Mouse (Mus musculus): ENCODE data around the gene Slc7a15. TPM values are rescaled to one million over a fixed set of nuclear protein-coding genes. Genes with fewer than 3 reads are reported as not detected.

The Slc7a15 gene
- polyA plus RNA-seq, 1 experiment from 2014 or later: 0.14 TPM

DNA sequence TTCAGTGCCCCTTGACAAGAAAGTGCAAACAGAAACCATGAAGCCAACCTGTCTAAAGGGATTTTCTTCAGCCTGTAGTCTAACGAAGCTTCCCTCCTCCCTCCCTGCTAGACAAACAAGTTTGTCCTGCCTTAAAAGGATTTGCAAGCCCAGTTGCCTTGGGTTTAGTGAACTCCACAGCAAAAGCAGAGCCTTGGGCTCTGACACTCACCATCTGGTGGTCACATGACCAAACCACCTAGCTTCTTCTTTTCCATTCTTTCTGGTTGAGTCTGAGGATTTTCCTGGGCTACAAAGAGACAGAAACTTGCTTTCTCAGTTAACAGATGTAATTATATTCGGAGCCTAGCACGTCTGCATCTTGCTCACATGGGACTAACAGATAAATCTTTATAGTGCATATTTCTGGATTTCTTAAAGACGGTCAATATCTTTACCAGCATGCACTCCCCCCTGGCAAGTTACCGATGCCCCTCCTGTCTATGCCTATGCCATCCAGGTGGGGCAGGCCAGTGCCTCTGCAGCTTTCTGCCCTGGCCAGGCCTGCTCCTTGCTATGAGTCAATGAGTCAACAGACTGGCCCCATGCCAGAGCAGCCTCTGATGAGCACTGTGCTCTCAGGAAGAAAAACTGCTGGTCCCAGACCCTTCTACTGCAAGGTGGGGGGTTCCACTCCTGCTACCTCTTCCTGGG lies 110.8 kb downstream of the Slc7a15 start:
- no peaks in the 10 kb centered on the region for H3K27me3 ChIP-seq (replicated peaks)
- peak; percentile 83 for ATAC-seq
- 52% methylated on average over 5 of the region's 5 CpGs for WGBS
- no peaks in the 10 kb centered on the region for H3K9me3 ChIP-seq
- no peaks in the 10 kb centered on the region for H3K36me3 ChIP-seq
- H3K9ac ChIP-seq: no peak overlapping the region
- H3K4me2 ChIP-seq (replicated peaks): no peak overlapping the region
- peaks cover 12% of the 10 kb centered on the region for H3K4me1 ChIP-seq (replicated peaks)
- H3K27ac ChIP-seq: no peak overlapping the region
- no peak overlapping the region for H3K4me3 ChIP-seq (replicated peaks)

DNA sequence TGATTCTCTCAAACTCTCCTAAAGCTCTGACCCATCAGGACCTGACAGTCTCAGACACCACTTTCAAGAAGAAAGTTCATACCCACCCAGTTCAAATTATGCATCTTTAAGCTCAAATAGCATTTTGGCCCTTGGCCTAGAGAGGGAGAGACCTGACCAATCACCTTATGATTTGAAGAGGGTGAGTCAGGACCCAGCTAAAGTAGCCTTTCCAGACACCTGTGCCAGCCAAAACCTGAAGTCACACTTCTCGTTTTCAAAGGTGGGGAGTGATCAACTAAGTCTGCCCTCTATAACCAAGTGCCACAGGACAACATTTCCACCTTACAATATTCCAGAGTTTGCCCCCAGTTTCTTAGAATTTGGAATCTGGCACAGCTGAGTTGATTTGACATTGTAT lies 111.6 kb downstream of the Slc7a15 start:
- 84% methylated on average over 1 of the region's 1 CpGs for WGBS
- Histone ChIP-seq H3K4me1 (replicated peaks) (peaks cover 12% of the 10 kb centered on the region), H3K9me3 (no peaks in the 10 kb centered on the region), H3K4me2 (replicated peaks) (no peak overlapping the region), H3K27ac (no peak overlapping the region), H3K36me3 (no peaks in the 10 kb centered on the region), H3K27me3 (replicated peaks) (no peaks in the 10 kb centered on the region), H3K9ac (no peak overlapping the region), H3K4me3 (replicated peaks) (no peak overlapping the region)
- no peak for ATAC-seq

DNA sequence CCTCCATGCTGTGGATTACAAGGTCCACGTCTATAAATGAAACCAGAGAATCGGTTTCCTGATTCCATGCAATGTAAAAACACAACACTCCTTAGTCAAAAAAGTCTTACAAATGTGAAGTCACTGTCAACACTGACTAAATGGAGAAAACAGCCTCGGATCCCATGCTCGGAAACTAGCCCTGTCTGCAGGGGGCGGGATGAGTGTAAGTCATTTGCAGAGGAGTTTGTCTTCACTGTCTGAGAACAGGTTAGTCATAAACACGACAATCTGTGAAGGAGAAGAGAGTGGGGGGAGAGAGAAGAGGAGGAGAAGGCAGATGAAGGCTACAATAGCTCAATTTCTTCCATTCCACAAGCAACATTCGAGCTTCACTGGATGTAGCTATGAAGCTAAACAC lies 113.6 kb downstream of the Slc7a15 start:
- no peak for ATAC-seq
- WGBS: 80% methylated on average over 7 of the region's 7 CpGs

DNA sequence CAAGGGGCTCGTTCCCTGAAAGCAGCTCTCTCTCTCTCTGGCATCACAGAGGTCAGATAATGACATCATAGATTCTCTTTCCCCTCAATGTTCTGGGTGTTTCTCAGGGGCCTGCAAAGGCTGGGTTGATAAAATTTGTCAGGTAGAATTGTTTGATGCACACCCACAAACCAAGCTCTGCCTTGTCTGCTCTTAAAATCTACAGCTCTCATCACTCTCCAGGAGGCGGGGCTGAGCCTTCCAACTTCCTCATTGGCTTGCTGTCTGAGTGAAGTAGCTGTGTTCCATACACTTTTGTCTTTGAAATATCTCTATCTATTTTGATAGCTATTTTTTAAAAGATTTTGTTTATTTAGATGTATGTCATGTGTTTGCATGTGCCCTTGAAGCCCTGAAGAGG lies 116.7 kb downstream of the Slc7a15 start:
- no peaks in the 10 kb centered on the region for H3K36me3 ChIP-seq
- no peak overlapping the region for H3K9ac ChIP-seq
- H3K27me3 ChIP-seq (replicated peaks): no peaks in the 10 kb centered on the region
- no peak for ATAC-seq
- H3K4me3 ChIP-seq (replicated peaks): no peak overlapping the region
- no peak overlapping the region for H3K4me2 ChIP-seq (replicated peaks)
- WGBS: 76% methylated on average over 2 of the region's 2 CpGs
- H3K27ac ChIP-seq: no peak overlapping the region
- H3K9me3 ChIP-seq: no peaks in the 10 kb centered on the region
- H3K4me1 ChIP-seq (replicated peaks): 0 out of 2 replicates have a peak, but pooled peaks cover 3% of the 10 kb centered on the region

More for the DNA sequence above, 113.6 kb downstream of the Slc7a15 start:
- Histone ChIP-seq H3K9ac (no peak overlapping the region), H3K4me3 (replicated peaks) (no peak overlapping the region), H3K9me3 (no peaks in the 10 kb centered on the region), H3K36me3 (no peaks in the 10 kb centered on the region), H3K4me2 (replicated peaks) (no peak overlapping the region), H3K27ac (no peak overlapping the region), H3K27me3 (replicated peaks) (no peaks in the 10 kb centered on the region), H3K4me1 (replicated peaks) (peaks cover 7% of the 10 kb centered on the region)

Other genes with a start within 250 kb of the Slc7a15 start
- 32.2 and 32.4 TPM in 2 replicates for gene Rhob, start 99.1 kb downstream of the Slc7a15 start, polyA plus RNA-seq (2015; fragmentation: Nextera tagmentation; extraction: Ambion mirVana)
- 37.7 and 43.5 TPM in 2 replicates for gene Pum2, start 75.1 kb upstream of the Slc7a15 start, polyA plus RNA-seq (2015; fragmentation: Nextera tagmentation; extraction: Ambion mirVana)
- 101 and 106 TPM in 2 replicates for gene Sdc1, start 172.3 kb upstream of the Slc7a15 start, polyA plus RNA-seq (2015; fragmentation: Nextera tagmentation; extraction: Ambion mirVana)